Mouse (Mus musculus): ENCODE data around the gene Kcnk5. TPM values are rescaled to one million over a fixed set of nuclear protein-coding genes. Genes with fewer than 3 reads are reported as not detected.

The Kcnk5 gene
- polyA plus RNA-seq, 1 experiment from 2014 or later: 5.5 TPM

DNA sequence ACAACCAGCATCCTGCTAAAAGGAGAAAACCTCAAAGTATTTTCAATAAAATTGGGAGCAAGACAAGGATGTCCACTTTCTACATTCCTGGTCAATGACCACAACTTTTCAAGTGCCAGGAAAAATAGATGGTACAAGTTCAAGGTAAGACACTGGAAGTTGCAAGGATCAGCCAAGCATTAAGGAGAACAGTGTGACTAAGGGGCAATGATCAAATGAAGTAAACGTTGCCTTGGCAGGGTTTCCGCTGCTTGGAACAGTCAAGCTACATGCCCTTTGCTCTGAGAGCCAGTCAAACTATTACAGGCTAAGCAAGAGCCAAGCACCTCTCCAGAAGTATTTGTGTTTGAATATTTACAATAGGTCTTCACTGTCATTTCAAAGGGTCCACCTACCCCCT, 8.1 kb upstream of the Kcnk5 start:
- H3K4me2 ChIP-seq (replicated peaks; ENCODE audit: low read depth, low read length): no peak overlapping the region

DNA sequence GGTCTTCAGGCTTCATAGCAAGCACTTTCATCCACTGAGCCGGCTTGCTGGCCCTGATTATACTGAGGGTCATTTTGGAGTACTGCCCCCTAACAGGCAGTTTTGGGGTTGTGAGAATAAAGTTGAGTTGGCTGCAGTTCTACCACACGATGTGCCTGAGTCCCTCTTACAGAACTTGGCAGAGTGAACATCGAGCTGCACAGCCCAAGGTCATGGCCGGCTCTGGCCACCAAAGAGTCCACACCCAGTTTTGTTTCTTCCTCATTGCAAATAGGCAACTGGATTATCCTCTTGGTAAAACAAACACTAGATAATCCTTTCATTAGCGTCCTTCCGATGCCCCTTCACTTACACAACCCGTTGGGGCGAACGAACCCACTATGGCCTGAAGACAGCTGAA, 3.8 kb upstream of the Kcnk5 start:
- H3K27ac ChIP-seq (ENCODE audit: low read length): no peak overlapping the region
- H3K27me3 ChIP-seq (ENCODE audit: control insufficient read depth, insufficient read depth, low read length): no peaks in the 10 kb centered on the region
- no peaks in the 10 kb centered on the region for H3K36me3 ChIP-seq (ENCODE audit: control insufficient read depth, insufficient read depth, low read length)
- H3K4me3 ChIP-seq (ENCODE audit: low read depth, low read length): no peak overlapping the region
- ATAC-seq (ENCODE audit: insufficient number of reproducible peaks, insufficient read depth, low FRiP score, low read depth): no peak
- WGBS: 52% methylated on average over 9 of the region's 9 CpGs
- 0 out of 2 replicates have a peak, but pooled peaks cover under 1% of the 10 kb centered on the region for H3K4me1 ChIP-seq (ENCODE audit: control insufficient read depth, insufficient read depth, low read length)
- no peaks in the 10 kb centered on the region for H3K9me3 ChIP-seq (ENCODE audit: control insufficient read depth, low read depth, low read length)
- H3K9ac ChIP-seq (replicated peaks; ENCODE audit: low read depth, low read length): no peak overlapping the region
- no peak overlapping the region for H3K4me2 ChIP-seq (replicated peaks; ENCODE audit: low read depth, low read length)

More for the DNA sequence above, 8.1 kb upstream of the Kcnk5 start:
- no peak overlapping the region for H3K4me3 ChIP-seq (ENCODE audit: low read depth, low read length)
- H3K27me3 ChIP-seq (ENCODE audit: control insufficient read depth, insufficient read depth, low read length): no peaks in the 10 kb centered on the region
- no peaks in the 10 kb centered on the region for H3K9me3 ChIP-seq (ENCODE audit: control insufficient read depth, low read depth, low read length)
- H3K9ac ChIP-seq (replicated peaks; ENCODE audit: low read depth, low read length): no peak overlapping the region
- ATAC-seq (ENCODE audit: insufficient number of reproducible peaks, insufficient read depth, low FRiP score, low read depth): no peak
- no peak overlapping the region for H3K27ac ChIP-seq (ENCODE audit: low read length)
- no peaks in the 10 kb centered on the region for H3K4me1 ChIP-seq (ENCODE audit: control insufficient read depth, insufficient read depth, low read length)
- 51% methylated on average over 2 of the region's 2 CpGs for WGBS
- no peaks in the 10 kb centered on the region for H3K36me3 ChIP-seq (ENCODE audit: control insufficient read depth, insufficient read depth, low read length)

DNA sequence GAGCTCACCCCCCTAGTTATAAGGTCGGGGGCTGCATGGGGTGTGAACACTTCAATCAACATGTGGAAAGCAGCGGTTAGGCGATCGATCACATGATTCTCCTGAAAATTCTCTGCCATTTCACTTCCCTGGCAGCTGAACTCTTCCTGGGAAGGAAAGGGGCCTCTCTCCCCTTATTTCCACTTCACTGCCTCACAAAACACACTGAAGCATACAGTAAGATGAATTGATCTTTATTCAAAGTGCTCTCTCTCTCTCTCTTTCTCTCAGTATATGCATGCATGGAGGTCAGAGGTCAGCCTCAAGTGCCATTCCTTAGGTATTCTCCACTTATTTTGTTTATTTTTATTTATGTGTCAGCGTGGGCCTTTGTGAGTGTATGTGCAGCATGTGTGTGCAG, 2.1 kb upstream of the Kcnk5 start:
- no peaks in the 10 kb centered on the region for H3K9me3 ChIP-seq (ENCODE audit: control insufficient read depth, low read depth, low read length)
- H3K4me3 ChIP-seq (ENCODE audit: low read depth, low read length): no peak overlapping the region
- ATAC-seq (ENCODE audit: insufficient number of reproducible peaks, insufficient read depth, low FRiP score, low read depth): no peak
- no peak overlapping the region for H3K9ac ChIP-seq (replicated peaks; ENCODE audit: low read depth, low read length)
- no peak overlapping the region for H3K27ac ChIP-seq (ENCODE audit: low read length)
- H3K27me3 ChIP-seq (ENCODE audit: control insufficient read depth, insufficient read depth, low read length): no peaks in the 10 kb centered on the region
- no peaks in the 10 kb centered on the region for H3K36me3 ChIP-seq (ENCODE audit: control insufficient read depth, insufficient read depth, low read length)
- H3K4me1 ChIP-seq (ENCODE audit: control insufficient read depth, insufficient read depth, low read length): peaks cover 10% of the 10 kb centered on the region; the same call in 1 of the 2 replicates
- H3K4me2 ChIP-seq (replicated peaks; ENCODE audit: low read depth, low read length): no peak overlapping the region
- 72% methylated on average over 5 of the region's 5 CpGs for WGBS

DNA sequence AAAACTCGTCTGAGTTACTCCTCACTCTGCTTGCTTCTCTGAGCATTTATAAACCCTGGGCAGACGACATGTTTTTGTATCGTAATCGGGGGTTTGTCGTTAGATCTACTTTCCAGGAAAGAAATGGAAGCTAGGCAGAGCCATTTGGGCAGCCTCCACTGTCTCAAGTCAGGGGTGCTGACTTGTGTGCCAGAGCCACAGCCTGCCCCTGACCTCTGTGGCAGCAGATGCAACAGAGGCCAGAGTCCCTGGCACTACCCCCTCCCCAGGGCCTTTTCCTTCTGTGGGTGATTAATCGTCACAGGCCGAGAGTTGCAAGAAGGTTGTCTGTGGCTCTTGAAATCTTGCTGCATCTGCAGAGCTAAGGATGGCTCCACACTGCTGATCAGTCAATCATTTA, 987 bp upstream of the Kcnk5 start:
- Histone ChIP-seq H3K27me3 (ENCODE audit: control insufficient read depth, insufficient read depth, low read length) (no peaks in the 10 kb centered on the region), H3K9me3 (ENCODE audit: control insufficient read depth, low read depth, low read length) (no peaks in the 10 kb centered on the region), H3K27ac (ENCODE audit: low read length) (no peak overlapping the region), H3K4me2 (replicated peaks; ENCODE audit: low read depth, low read length) (no peak overlapping the region), H3K4me1 (ENCODE audit: control insufficient read depth, insufficient read depth, low read length) (peaks cover 10% of the 10 kb centered on the region; the same call in 1 of the 2 replicates), H3K9ac (replicated peaks; ENCODE audit: low read depth, low read length) (no peak overlapping the region), H3K36me3 (ENCODE audit: control insufficient read depth, insufficient read depth, low read length) (no peaks in the 10 kb centered on the region), H3K4me3 (ENCODE audit: low read depth, low read length) (no peak overlapping the region)
- 68% methylated on average over 7 of the region's 7 CpGs for WGBS
- no peak for ATAC-seq (ENCODE audit: insufficient number of reproducible peaks, insufficient read depth, low FRiP score, low read depth)

DNA sequence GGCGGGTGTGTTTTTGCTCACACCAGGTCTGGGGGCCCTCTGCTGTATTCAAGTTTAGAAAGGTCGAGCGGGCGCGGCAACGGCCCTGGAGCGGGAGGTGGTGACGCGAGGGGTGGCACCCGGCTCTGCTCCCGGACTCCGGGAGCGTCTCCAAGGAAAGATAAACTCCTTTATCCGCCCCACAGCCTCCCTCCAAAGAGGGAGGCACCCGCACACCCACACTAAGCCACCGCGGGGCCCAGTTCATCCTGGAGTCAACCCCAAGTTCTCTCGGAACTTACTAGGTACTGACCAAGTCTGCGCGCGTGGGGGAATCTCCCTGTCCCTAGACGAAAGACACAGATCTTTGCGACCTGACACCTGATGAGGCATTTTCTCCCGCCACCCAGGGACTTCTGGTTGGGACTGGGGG, 852 bp downstream of the Kcnk5 start:
- under 1% methylated on average over 24 of the region's 24 CpGs for WGBS
- peak overlapping the region; percentile 96 for H3K4me2 ChIP-seq (replicated peaks; ENCODE audit: low read depth, low read length)
- H3K9me3 ChIP-seq (ENCODE audit: control insufficient read depth, low read depth, low read length): no peaks in the 10 kb centered on the region
- H3K4me1 ChIP-seq (ENCODE audit: control insufficient read depth, insufficient read depth, low read length): peaks cover 10% of the 10 kb centered on the region; the same call in 1 of the 2 replicates
- peak overlapping the region; percentile 45 for H3K9ac ChIP-seq (replicated peaks; ENCODE audit: low read depth, low read length)
- no peaks in the 10 kb centered on the region for H3K27me3 ChIP-seq (ENCODE audit: control insufficient read depth, insufficient read depth, low read length)
- no peak overlapping the region for H3K27ac ChIP-seq (ENCODE audit: low read length)
- H3K36me3 ChIP-seq (ENCODE audit: control insufficient read depth, insufficient read depth, low read length): no peaks in the 10 kb centered on the region
- H3K4me3 ChIP-seq (ENCODE audit: low read depth, low read length): peak overlapping the region; percentile 52
- ATAC-seq (ENCODE audit: insufficient number of reproducible peaks, insufficient read depth, low FRiP score, low read depth): no peak

DNA sequence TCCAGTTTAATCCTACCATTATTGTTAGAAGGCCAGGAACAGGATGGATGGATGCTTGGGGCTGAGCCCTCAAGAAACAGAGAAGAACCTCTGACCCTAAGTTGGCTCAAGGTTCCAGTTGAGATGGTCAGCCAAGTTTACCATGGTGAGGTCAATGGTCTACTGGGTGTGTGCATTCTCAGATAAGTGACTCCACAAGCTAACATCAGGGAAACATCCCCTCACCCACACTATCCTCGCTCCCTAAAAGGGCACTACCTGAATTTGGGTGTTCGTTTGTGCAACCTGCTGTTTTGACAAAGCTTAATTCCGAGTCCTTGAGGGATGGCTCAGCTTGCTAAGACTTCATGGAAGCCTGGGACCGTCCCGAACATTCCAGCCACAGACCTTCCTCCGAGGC, 1.3 kb downstream of the Kcnk5 start:
- Histone ChIP-seq H3K9ac (replicated peaks; ENCODE audit: low read depth, low read length) (peak overlapping the region; percentile 45), H3K27me3 (ENCODE audit: control insufficient read depth, insufficient read depth, low read length) (no peaks in the 10 kb centered on the region), H3K9me3 (ENCODE audit: control insufficient read depth, low read depth, low read length) (no peaks in the 10 kb centered on the region), H3K4me3 (ENCODE audit: low read depth, low read length) (peak overlapping the region; percentile 52), H3K4me1 (ENCODE audit: control insufficient read depth, insufficient read depth, low read length) (peaks cover 10% of the 10 kb centered on the region; the same call in 1 of the 2 replicates), H3K4me2 (replicated peaks; ENCODE audit: low read depth, low read length) (peak overlapping the region; percentile 96), H3K27ac (ENCODE audit: low read length) (no peak overlapping the region), H3K36me3 (ENCODE audit: control insufficient read depth, insufficient read depth, low read length) (no peaks in the 10 kb centered on the region)
- no peak for ATAC-seq (ENCODE audit: insufficient number of reproducible peaks, insufficient read depth, low FRiP score, low read depth)
- WGBS: 7% methylated on average over 6 of the region's 6 CpGs

DNA sequence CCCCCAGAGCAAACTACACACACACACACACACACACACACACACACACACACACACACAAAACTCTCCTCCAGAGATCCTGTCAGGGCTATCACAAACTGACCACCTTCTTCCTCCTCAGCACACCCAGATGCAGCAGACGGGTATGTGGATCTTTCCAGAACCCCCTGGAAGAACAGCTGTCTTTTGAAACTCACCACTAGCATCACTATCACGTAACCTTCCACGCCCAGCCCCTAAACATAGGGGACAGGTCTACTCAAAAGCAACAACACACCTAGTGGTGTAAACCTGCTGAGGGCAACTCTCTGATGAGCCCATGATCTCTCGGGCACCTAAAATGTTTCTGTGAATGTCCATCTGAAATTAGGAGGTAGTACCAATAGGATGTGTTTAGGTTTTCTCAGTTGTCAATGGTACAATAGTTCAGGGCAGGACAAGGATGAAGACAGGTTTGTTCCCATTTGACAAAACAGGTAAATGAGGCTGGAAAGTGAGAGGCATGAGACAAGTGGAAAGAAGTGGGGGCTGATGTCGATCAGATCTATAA, 1.8 kb downstream of the Kcnk5 start:
- Histone ChIP-seq H3K4me3 (ENCODE audit: low read depth, low read length) (peak overlapping the region; percentile 52), H3K9me3 (ENCODE audit: control insufficient read depth, low read depth, low read length) (no peaks in the 10 kb centered on the region), H3K27ac (ENCODE audit: low read length) (no peak overlapping the region), H3K4me1 (ENCODE audit: control insufficient read depth, insufficient read depth, low read length) (peaks cover 10% of the 10 kb centered on the region; the same call in 1 of the 2 replicates), H3K4me2 (replicated peaks; ENCODE audit: low read depth, low read length) (peak overlapping the region; percentile 96), H3K27me3 (ENCODE audit: control insufficient read depth, insufficient read depth, low read length) (no peaks in the 10 kb centered on the region), H3K9ac (replicated peaks; ENCODE audit: low read depth, low read length) (no peak overlapping the region), H3K36me3 (ENCODE audit: control insufficient read depth, insufficient read depth, low read length) (no peaks in the 10 kb centered on the region)
- WGBS: 52% methylated on average over 5 of the region's 5 CpGs
- no peak for ATAC-seq (ENCODE audit: insufficient number of reproducible peaks, insufficient read depth, low FRiP score, low read depth)

DNA sequence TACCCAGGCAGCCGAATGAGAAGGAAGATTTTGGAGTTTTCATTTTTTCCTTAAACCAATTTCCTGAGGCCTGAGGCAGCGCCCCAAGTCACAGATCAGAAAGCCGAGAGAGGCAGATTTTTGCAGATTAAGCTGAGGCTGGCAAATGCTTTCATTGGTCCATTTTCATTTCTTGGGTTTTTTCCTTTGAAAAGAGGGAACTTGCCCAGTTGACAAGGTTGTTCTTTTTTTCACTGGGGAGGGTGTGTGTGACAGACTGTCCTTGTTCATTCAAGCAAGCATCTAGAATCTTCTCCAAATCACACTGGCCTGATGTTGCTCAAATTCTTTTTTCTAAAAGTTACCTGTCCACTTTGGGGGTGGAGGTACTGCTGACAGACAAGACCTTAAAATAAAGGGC, 2.5 kb downstream of the Kcnk5 start:
- no peaks in the 10 kb centered on the region for H3K9me3 ChIP-seq (ENCODE audit: control insufficient read depth, low read depth, low read length)
- no peak for ATAC-seq (ENCODE audit: insufficient number of reproducible peaks, insufficient read depth, low FRiP score, low read depth)
- WGBS: 37% methylated on average over 3 of the region's 3 CpGs

DNA sequence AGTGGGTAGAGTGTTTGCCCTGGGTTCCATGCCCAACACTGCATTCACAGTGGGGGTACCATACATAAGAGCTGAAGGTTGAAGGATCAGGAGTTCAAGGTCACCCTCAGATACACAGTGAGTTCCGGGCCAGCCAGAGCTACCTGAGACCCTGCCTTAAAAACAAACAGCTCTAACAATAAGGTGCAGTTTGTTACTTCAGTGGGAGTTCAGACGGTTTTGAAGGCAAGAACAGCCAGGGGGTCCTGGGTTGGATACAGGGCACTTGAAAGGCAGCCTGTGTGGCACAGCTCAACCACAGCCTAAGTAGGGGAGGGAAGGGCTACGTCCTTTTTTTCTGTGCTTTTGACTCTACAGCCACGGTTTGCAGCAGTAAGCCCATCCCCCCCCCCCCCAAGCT, 3.0 kb downstream of the Kcnk5 start:
- Histone ChIP-seq H3K4me1 (ENCODE audit: control insufficient read depth, insufficient read depth, low read length) (peaks cover 10% of the 10 kb centered on the region; the same call in 1 of the 2 replicates), H3K9me3 (ENCODE audit: control insufficient read depth, low read depth, low read length) (no peaks in the 10 kb centered on the region), H3K27me3 (ENCODE audit: control insufficient read depth, insufficient read depth, low read length) (no peaks in the 10 kb centered on the region), H3K4me3 (ENCODE audit: low read depth, low read length) (no peak overlapping the region), H3K9ac (replicated peaks; ENCODE audit: low read depth, low read length) (no peak overlapping the region), H3K27ac (ENCODE audit: low read length) (no peak overlapping the region), H3K36me3 (ENCODE audit: control insufficient read depth, insufficient read depth, low read length) (no peaks in the 10 kb centered on the region), H3K4me2 (replicated peaks; ENCODE audit: low read depth, low read length) (peak overlapping the region; percentile 96; the same call in 1 of the 2 replicates)
- 21% methylated on average over 4 of the region's 4 CpGs for whole genome bisulfite sequencing
- ATAC-seq (ENCODE audit: insufficient number of reproducible peaks, insufficient read depth, low FRiP score, low read depth): no peak

More for the DNA sequence above, 2.5 kb downstream of the Kcnk5 start:
- Histone ChIP-seq H3K4me3 (ENCODE audit: low read depth, low read length) (0 out of 2 replicates have a peak overlapping the region, but pooled peaks have one; percentile 2), H3K9ac (replicated peaks; ENCODE audit: low read depth, low read length) (no peak overlapping the region), H3K36me3 (ENCODE audit: control insufficient read depth, insufficient read depth, low read length) (no peaks in the 10 kb centered on the region), H3K4me2 (replicated peaks; ENCODE audit: low read depth, low read length) (peak overlapping the region; percentile 96; the same call in 1 of the 2 replicates), H3K27ac (ENCODE audit: low read length) (no peak overlapping the region), H3K27me3 (ENCODE audit: control insufficient read depth, insufficient read depth, low read length) (no peaks in the 10 kb centered on the region), H3K4me1 (ENCODE audit: control insufficient read depth, insufficient read depth, low read length) (peaks cover 10% of the 10 kb centered on the region; the same call in 1 of the 2 replicates)
